Mouse (Mus musculus) heart, adult 18-20 months (tissue): ENCODE measurements around the gene Sdk2. TPM values are rescaled to one million over a fixed set of nuclear protein-coding genes. Genes with fewer than 3 reads are reported as not detected.

Experiments
- DNase-seq, 2 experiments: peaks; one replicate each; pipeline ENCODE4 v3.0.0; 2021 to 2022; ENCODE audit warnings: mixed read lengths in 1 of 2
- total RNA-seq, 2 experiments: library from RNA; stranded (reverse); gene quantifications; 2 replicates each; pipeline ENCODE4 v1.2.3; 2021

Gene Sdk2
- total RNA-seq, 2 experiments from 2014 or later, result 1.7 to 1.9 TPM

- DNase-seq, result peak; percentile 42 to 44
These were observed 76.4 kb downstream of the Sdk2 start for GRCm38 (mm10) chr11:113990466-113990865.

GRCm38 (mm10) chr11:113990065-113990464 is 76.8 kb downstream of the Sdk2 start:
- DNase-seq, result no peak

GRCm38 (mm10) chr11:113985826-113986416 is 80.9 kb downstream of the Sdk2 start:
- DNase-seq, result peak in 1 of 2 experiments; percentile 14

- no peak for DNase-seq
These were observed 84.9 kb downstream of the Sdk2 start for GRCm38 (mm10) chr11:113981732-113982503.

- DNase-seq, result no peak
These were observed 85.8 kb downstream of the Sdk2 start for GRCm38 (mm10) chr11:113981088-113981487.

- no peak for DNase-seq
These were observed 88.5 kb downstream of the Sdk2 start for GRCm38 (mm10) chr11:113978318-113978717.

GRCm38 (mm10) chr11:113975667-113975970 is 91.2 kb downstream of the Sdk2 start:
- no peak for DNase-seq

GRCm38 (mm10) chr11:113974876-113975666 is 91.8 kb downstream of the Sdk2 start:
- DNase-seq, result no peak

- DNase-seq, result peak; percentile 47 to 75
These were observed 94.4 kb downstream of the Sdk2 start for GRCm38 (mm10) chr11:113972517-113972872.

GRCm38 (mm10) chr11:113971609-113972516 is 95.0 kb downstream of the Sdk2 start:
- peak; percentile 9 to 29 for DNase-seq

GRCm38 (mm10) chr11:113970026-113970425 is 96.8 kb downstream of the Sdk2 start:
- no peak for DNase-seq

- no peak for DNase-seq
These were observed 101.6 kb downstream of the Sdk2 start for GRCm38 (mm10) chr11:113965214-113965613.

- DNase-seq, result no peak
These were observed 104.1 kb downstream of the Sdk2 start for GRCm38 (mm10) chr11:113962751-113963150.

GRCm38 (mm10) chr11:113951616-113951988 is 115.2 kb downstream of the Sdk2 start:
- DNase-seq, result no peak

- DNase-seq, result no peak
These were observed 115.8 kb downstream of the Sdk2 start for GRCm38 (mm10) chr11:113950904-113951615.

GRCm38 (mm10) chr11:113948676-113949075 is 118.2 kb downstream of the Sdk2 start:
- no peak for DNase-seq

GRCm38 (mm10) chr11:113942101-113942735 is 124.6 kb downstream of the Sdk2 start:
- DNase-seq, result no peak

GRCm38 (mm10) chr11:113933678-113934077 is 133.2 kb downstream of the Sdk2 start:
- DNase-seq, result no peak

- no peak for DNase-seq
These were observed 133.9 kb downstream of the Sdk2 start for GRCm38 (mm10) chr11:113932909-113933308.

- no peak for DNase-seq
These were observed 135.1 kb downstream of the Sdk2 start for GRCm38 (mm10) chr11:113931701-113932100.

GRCm38 (mm10) chr11:113930112-113930511 is 136.7 kb downstream of the Sdk2 start:
- DNase-seq, result no peak
